Mouse (Mus musculus) stomach, embryonic 14.5 days (tissue): Measurements from ENCODE around the gene Herc6. TPM values are rescaled to one million over a fixed set of nuclear protein-coding genes. Genes with fewer than 3 reads are reported as not detected.

Experiments
- ATAC-seq: fragments of 200-750 bp; cut with Nextera tagmentation; 2 replicates; pipeline ENCODE4 v1.8.0; 2017; ENCODE audit warnings: low read depth, moderate TSS enrichment; ENCODE audit not compliant: insufficient number of reproducible peaks, insufficient read depth, low FRiP score
- H3K27ac ChIP-seq: fragments of 300-500 bp; sonication (generic); 2 replicates; pipeline ENCODE4 v1.5.1; 2014; ENCODE audit warnings: mild to moderate bottlenecking, low read length, moderate library complexity, mixed read lengths
- H3K27me3 ChIP-seq: fragments of 300-500 bp; sonication (generic); 2 replicates; pipeline ENCODE4 v1.6.1; 2014; ENCODE audit warnings: low read length, control low read depth, mixed read lengths; ENCODE audit not compliant: control insufficient read depth, insufficient read depth
- H3K36me3 ChIP-seq: fragments of 300-500 bp; sonication (generic); 2 replicates; pipeline ENCODE4 v1.6.1; 2014; ENCODE audit warnings: mild to moderate bottlenecking, control low read depth, low read length, moderate library complexity, mixed read lengths; ENCODE audit not compliant: control insufficient read depth, insufficient read depth
- H3K4me1 ChIP-seq: fragments of 300-500 bp; sonication (generic); 2 replicates; pipeline ENCODE4 v1.6.1; 2014; ENCODE audit warnings: low read length, control low read depth, mixed read lengths; ENCODE audit not compliant: control insufficient read depth, insufficient read depth
- H3K4me2 ChIP-seq: fragments of 300-500 bp; sonication (generic); replicated peaks from 2 replicates; pipeline ENCODE4 v1.6.1; 2014; ENCODE audit warnings: low read depth, low read length, control low read depth
- H3K4me3 ChIP-seq: fragments of 300-500 bp; sonication (generic); 2 replicates; pipeline ENCODE4 v1.5.1; 2014; ENCODE audit warnings: low read depth, low read length, control low read depth
- H3K9ac ChIP-seq: fragments of 300-500 bp; sonication (generic); replicated peaks from 2 replicates; pipeline ENCODE4 v1.6.1; 2014; ENCODE audit warnings: low read depth, mild to moderate bottlenecking, control low read depth, low read length, moderate library complexity, mixed read lengths
- H3K9me3 ChIP-seq: fragments of 300-500 bp; sonication (generic); 2 replicates; pipeline ENCODE4 v1.6.1; 2016; ENCODE audit warnings: low read depth, low read length, control low read depth; ENCODE audit not compliant: control insufficient read depth
- WGBS: fragments of 180-500 bp; shearing (Covaris S2); extraction: QIAGEN DNeasy Blood & Tissue Kit; methylation state at CpG from one replicate; pipeline ENCODE4 v1.1.7; 2014; 5-methylcytosine and 5-hydroxymethylcytosine counted together
- polyA plus RNA-seq: library from polyadenylated mRNA; unstranded; fragments of >200 nt; fragmentation: Nextera tagmentation; extraction: Ambion mirVana; gene quantifications from 2 replicates; pipeline ENCODE4 v1.2.1, GENCODE M21; 2014

The Herc6 gene
- polyA plus RNA-seq, 1 experiment from 2014 or later = 3.2 TPM

GRCm38 (mm10) chr6:57693116-57693515 lies 112.3 kb downstream of the Herc6 start:
- ATAC-seq = no peak
- Histone ChIP-seq H3K9ac (no peak overlapping the region), H3K27me3 (no peaks in the 10 kb centered on the region), H3K4me2 (no peak overlapping the region), H3K4me3 (no peak overlapping the region), H3K9me3 (no peaks in the 10 kb centered on the region), H3K27ac (no peak overlapping the region), H3K36me3 (peaks cover 14% of the 10 kb centered on the region; the same call in 1 of the 2 replicates), H3K4me1 (no peaks in the 10 kb centered on the region)
- WGBS = 79% methylated on average over 3 of the region's 3 CpGs

- Histone ChIP-seq H3K9me3 (no peaks in the 10 kb centered on the region), H3K27me3 (no peaks in the 10 kb centered on the region), H3K36me3 (no peaks in the 10 kb centered on the region), H3K4me1 (no peaks in the 10 kb centered on the region; the same call in 1 of the 2 replicates), H3K27ac (no peak overlapping the region), H3K9ac (no peak overlapping the region), H3K4me2 (peak overlapping the region; percentile 38), H3K4me3 (peak overlapping the region; percentile 61; the same call in 1 of the 2 replicates)
- no peak for ATAC-seq
- WGBS = 69% methylated on average over 4 of the region's 4 CpGs
Observed at GRCm38 (mm10) chr6:57701686-57702085, 120.9 kb downstream of the Herc6 start.

- WGBS = under 1% methylated on average over 10 of the region's 10 CpGs
Observed at GRCm38 (mm10) chr6:57702376-57702742, 121.6 kb downstream of the Herc6 start, which contains the start of gene Lancl2. Gene Lancl2 (plus strand): TSS chr6:57702540.

GRCm38 (mm10) chr6:57702743-57703499 lies 122.1 kb downstream of the Herc6 start:
- Histone ChIP-seq H3K27me3 (no peaks in the 10 kb centered on the region), H3K36me3 (no peaks in the 10 kb centered on the region), H3K4me3 (peak overlapping the region; percentile 61), H3K4me2 (peak overlapping the region; percentile 39), H3K9me3 (no peaks in the 10 kb centered on the region), H3K4me1 (no peaks in the 10 kb centered on the region; the same call in 1 of the 2 replicates), H3K9ac (peak overlapping the region; percentile 78), H3K27ac (peak overlapping the region; percentile 96)
- 0% methylated on average over 59 of the region's 59 CpGs for WGBS
- ATAC-seq = peak; percentile 99

More at GRCm38 (mm10) chr6:57702376-57702742, 121.6 kb downstream of the Herc6 start, which contains the start of gene Lancl2:
- Histone ChIP-seq H3K27me3 (no peaks in the 10 kb centered on the region), H3K36me3 (no peaks in the 10 kb centered on the region), H3K9me3 (no peaks in the 10 kb centered on the region), H3K4me1 (no peaks in the 10 kb centered on the region; the same call in 1 of the 2 replicates), H3K27ac (peak within 1 kb of the TSS; percentile 96), H3K4me2 (peak within 1 kb of the TSS; percentile 39), H3K9ac (peak within 1 kb of the TSS; percentile 78), H3K4me3 (peak within 1 kb of the TSS; percentile 61)
- ATAC-seq = peak; percentile 12

GRCm38 (mm10) chr6:57703703-57704102 lies 122.9 kb downstream of the Herc6 start:
- Histone ChIP-seq H3K4me3 (peak overlapping the region; percentile 61), H3K36me3 (no peaks in the 10 kb centered on the region)
- WGBS = 19% methylated on average over 2 of the region's 2 CpGs

GRCm38 (mm10) chr6:57706721-57707120 lies 125.9 kb downstream of the Herc6 start:
- Histone ChIP-seq H3K9ac (no peak overlapping the region), H3K4me3 (no peak overlapping the region), H3K4me1 (no peaks in the 10 kb centered on the region; the same call in 1 of the 2 replicates), H3K27ac (no peak overlapping the region), H3K27me3 (no peaks in the 10 kb centered on the region), H3K9me3 (no peaks in the 10 kb centered on the region), H3K36me3 (no peaks in the 10 kb centered on the region), H3K4me2 (no peak overlapping the region)
- no peak for ATAC-seq
- 100% methylated on average over 1 of the region's 1 CpGs for WGBS

More at GRCm38 (mm10) chr6:57703703-57704102, 122.9 kb downstream of the Herc6 start:
- Histone ChIP-seq H3K9ac (peak overlapping the region; percentile 78), H3K27ac (peak overlapping the region; percentile 96; the same call in 1 of the 2 replicates), H3K4me2 (peak overlapping the region; percentile 39), H3K27me3 (no peaks in the 10 kb centered on the region), H3K4me1 (no peaks in the 10 kb centered on the region; the same call in 1 of the 2 replicates), H3K9me3 (no peaks in the 10 kb centered on the region)
- ATAC-seq = peak; percentile 16; the same call in 1 of the 2 replicates

- H3K27me3 ChIP-seq = no peaks in the 10 kb centered on the region
- H3K27ac ChIP-seq = no peak overlapping the region
- H3K4me2 ChIP-seq = no peak overlapping the region
- H3K9me3 ChIP-seq = no peaks in the 10 kb centered on the region
- H3K4me1 ChIP-seq = no peaks in the 10 kb centered on the region
- ATAC-seq = 0 out of 2 replicates have a peak, but pooled peaks have one; percentile 37
- peaks cover 2% of the 10 kb centered on the region; the same call in 1 of the 2 replicates for H3K36me3 ChIP-seq
- H3K4me3 ChIP-seq = no peak overlapping the region
- 12% methylated on average over 1 of the region's 1 CpGs for WGBS
- no peak overlapping the region for H3K9ac ChIP-seq
Observed at GRCm38 (mm10) chr6:57711726-57712125, 130.9 kb downstream of the Herc6 start.
